Mouse (Mus musculus) myocyte (in vitro differentiated cells): Measurements from ENCODE around the gene Auh.

Source experiments
- CEBPB ChIP-seq: IDR thresholded peaks from 2 replicates; pipeline ENCODE4 v1.6.1; 2011; ENCODE audit warnings: mild to moderate bottlenecking, moderate library complexity; ENCODE audit not compliant: poor library complexity, insufficient read depth, severe bottlenecking
- E2F4 ChIP-seq: IDR thresholded peaks from one replicate; pipeline ENCODE4 v1.6.1; 2011; ENCODE audit warnings: mild to moderate bottlenecking, control low read depth, moderate library complexity; ENCODE audit not compliant: insufficient read depth
- MAX ChIP-seq: IDR thresholded peaks from one replicate; pipeline ENCODE4 v1.6.1; 2011; ENCODE audit warnings: low read depth, mild to moderate bottlenecking, control low read depth
- MYOD1 ChIP-seq, 3 experiments: IDR thresholded peaks; one replicate each; pipeline ENCODE4 v1.6.1; 2011; ENCODE audit warnings: control low read depth in 2 of 3, low read depth in 2 of 3, mild to moderate bottlenecking in 2 of 3, moderate library complexity in 1 of 3; ENCODE audit not compliant: insufficient read length in 2 of 3, control insufficient read depth in 1 of 3
- MYOG ChIP-seq, 3 experiments: IDR thresholded peaks; one replicate each; pipeline ENCODE4 v1.6.1; 2011; ENCODE audit warnings: control low read depth in 2 of 3, low read depth in 2 of 3, mild to moderate bottlenecking in 2 of 3; ENCODE audit not compliant: insufficient read length in 2 of 3, control insufficient read depth in 1 of 3, insufficient read depth in 1 of 3
- POLR2A ChIP-seq: IDR thresholded peaks from one replicate; pipeline ENCODE4 v1.6.1; 2011; ENCODE audit warnings: low read depth, mild to moderate bottlenecking, control low read depth, moderate library complexity; ENCODE audit not compliant: insufficient read length
- POLR2AphosphoS2 ChIP-seq: IDR thresholded peaks from one replicate; pipeline ENCODE4 v1.6.1; 2011; ENCODE audit warnings: low read depth, control low read depth; ENCODE audit not compliant: insufficient read length
- REST ChIP-seq: IDR thresholded peaks from one replicate; pipeline ENCODE4 v1.6.1; 2011; ENCODE audit warnings: mild to moderate bottlenecking, control low read depth, moderate library complexity; ENCODE audit not compliant: insufficient read depth, insufficient read length
- SRF ChIP-seq: IDR thresholded peaks from one replicate; pipeline ENCODE4 v1.6.1; 2011; ENCODE audit warnings: low read depth; ENCODE audit not compliant: control insufficient read depth, insufficient read length
- TCF12 ChIP-seq: IDR thresholded peaks from one replicate; pipeline ENCODE4 v1.6.1; 2011; ENCODE audit warnings: mild to moderate bottlenecking, control low read depth; ENCODE audit not compliant: poor library complexity, insufficient read depth, severe bottlenecking
- TCF3 ChIP-seq: IDR thresholded peaks from one replicate; pipeline ENCODE4 v1.6.1; 2011; ENCODE audit warnings: low read depth, control low read depth; ENCODE audit not compliant: insufficient read length
- USF1 ChIP-seq: IDR thresholded peaks from one replicate; pipeline ENCODE4 v1.6.1; 2011; ENCODE audit warnings: low read depth, mild to moderate bottlenecking, control low read depth, moderate library complexity

DNA sequence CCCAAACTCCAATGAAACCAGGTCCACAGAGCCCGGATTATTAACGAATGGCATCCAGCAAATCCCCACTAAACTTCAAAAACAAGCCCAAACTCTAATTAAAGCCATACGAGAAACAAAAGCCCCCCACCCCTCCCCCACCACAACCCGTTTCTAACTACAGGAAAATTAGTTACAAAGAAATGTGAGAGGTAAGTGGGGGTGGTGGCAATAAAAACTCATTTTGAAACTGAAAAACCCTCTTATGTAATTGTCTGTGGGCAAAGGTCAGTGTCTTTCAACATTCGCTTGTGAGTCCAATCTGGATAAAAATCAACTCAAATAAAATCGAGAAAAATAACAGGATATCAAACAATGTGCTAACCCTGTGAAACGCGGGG is 46.6 kb upstream of the Auh start:
- no peak for TF ChIP-seq TCF3
- TF ChIP-seq POLR2A, result no peak
- TF ChIP-seq MAX, result no peak
- no peak for TF ChIP-seq MYOG (IDR thresholded peaks at IDR 0.05; ENCODE audit: control insufficient read depth in 1 of 3, insufficient read depth in 1 of 3, insufficient read length in 2 of 3, low read depth in 2 of 3)
- no peak for TF ChIP-seq E2F4
- TF ChIP-seq TCF12, result no peak
- TF ChIP-seq POLR2AphosphoS2, result no peak
- TF ChIP-seq CEBPB, result no peak
- no peak for TF ChIP-seq USF1
- no peak for TF ChIP-seq REST
- TF ChIP-seq SRF, result no peak
- TF ChIP-seq MYOD1 (IDR thresholded peaks at IDR 0.05; ENCODE audit: control insufficient read depth in 1 of 3, insufficient read length in 2 of 3, low read depth in 2 of 3), result no peak
